Mouse (Mus musculus): ENCODE results near the gene Habp2. TPM values are rescaled to one million over a fixed set of nuclear protein-coding genes. Genes with fewer than 3 reads are reported as not detected.

The Habp2 gene
- polyA plus RNA-seq, 1 experiment = not detected

- Histone ChIP-seq H3K36me3 (ENCODE audit: control insufficient read depth, insufficient read depth, low read length, poor library complexity, severe bottlenecking) (no peaks in the 10 kb centered on the region), H3K4me3 (ENCODE audit: low read depth, low read length) (no peak overlapping the region), H3K27ac (ENCODE audit: insufficient read depth, low read length) (no peak overlapping the region), H3K9me3 (replicated peaks; ENCODE audit: control insufficient read depth, insufficient read depth, low read length, poor library complexity, severe bottlenecking) (no peaks in the 10 kb centered on the region), H3K27me3 (ENCODE audit: control insufficient read depth, insufficient read depth, low read length, poor library complexity, severe bottlenecking) (no peaks in the 10 kb centered on the region), H3K9ac (ENCODE audit: low read depth, poor library complexity, severe bottlenecking) (no peak overlapping the region), H3K4me1 (ENCODE audit: control insufficient read depth, insufficient read depth, low read length) (no peaks in the 10 kb centered on the region)
- TF ChIP-seq POLR2A (IDR thresholded peaks at IDR 0.05; ENCODE audit: insufficient read depth, low read length) (no peak), EP300 (IDR thresholded peaks at IDR 0.05; ENCODE audit: insufficient read depth, low read depth, low read length) (no peak), CTCF (IDR thresholded peaks at IDR 0.05; ENCODE audit: low read depth, low read length) (no peak)
These were observed 1.5 kb downstream of the Habp2 start for GRCm38 (mm10) chr19:56288436-56288835.

DNA sequence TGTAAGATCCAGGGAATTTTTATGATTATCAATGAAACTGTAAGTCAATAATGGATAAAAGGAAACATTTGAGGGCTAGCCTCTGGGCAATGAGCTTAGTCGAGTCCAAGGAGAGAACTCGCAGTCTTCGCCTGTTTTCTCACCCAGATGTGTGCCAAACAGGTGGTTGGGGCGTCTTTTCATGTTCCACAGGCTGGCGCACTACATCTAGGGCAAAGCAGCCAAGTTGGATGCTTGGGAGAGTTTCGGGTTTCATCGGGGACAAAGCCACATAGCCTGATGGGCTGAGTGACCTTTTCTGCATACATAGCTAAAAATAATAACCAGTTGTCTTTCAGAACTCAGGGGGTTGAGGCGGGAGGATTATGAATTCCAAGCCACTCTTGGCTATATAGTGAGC, 2.7 kb downstream of the Habp2 start:
- no peak overlapping the region for H3K9ac ChIP-seq (ENCODE audit: low read depth, poor library complexity, severe bottlenecking)
- H3K4me3 ChIP-seq (ENCODE audit: low read depth, low read length) = no peak overlapping the region
- H3K9me3 ChIP-seq (replicated peaks; ENCODE audit: control insufficient read depth, insufficient read depth, low read length, poor library complexity, severe bottlenecking) = no peaks in the 10 kb centered on the region
- H3K36me3 ChIP-seq (ENCODE audit: control insufficient read depth, insufficient read depth, low read length, poor library complexity, severe bottlenecking) = no peaks in the 10 kb centered on the region
- no peaks in the 10 kb centered on the region for H3K4me1 ChIP-seq (ENCODE audit: control insufficient read depth, insufficient read depth, low read length)
- H3K27me3 ChIP-seq (ENCODE audit: control insufficient read depth, insufficient read depth, low read length, poor library complexity, severe bottlenecking) = no peaks in the 10 kb centered on the region
- no peak for TF ChIP-seq CTCF (IDR thresholded peaks at IDR 0.05; ENCODE audit: low read depth, low read length)
- no peak for TF ChIP-seq EP300 (IDR thresholded peaks at IDR 0.05; ENCODE audit: insufficient read depth, low read depth, low read length)
- no peak for TF ChIP-seq POLR2A (IDR thresholded peaks at IDR 0.05; ENCODE audit: insufficient read depth, low read length)
- H3K27ac ChIP-seq (ENCODE audit: insufficient read depth, low read length) = no peak overlapping the region

GRCm38 (mm10) chr19:56291898-56292297, 5.0 kb downstream of the Habp2 start:
- Histone ChIP-seq H3K9me3 (replicated peaks; ENCODE audit: control insufficient read depth, insufficient read depth, low read length, poor library complexity, severe bottlenecking) (no peaks in the 10 kb centered on the region), H3K4me3 (ENCODE audit: low read depth, low read length) (no peak overlapping the region), H3K9ac (ENCODE audit: low read depth, poor library complexity, severe bottlenecking) (no peak overlapping the region), H3K27ac (ENCODE audit: insufficient read depth, low read length) (no peak overlapping the region), H3K4me1 (ENCODE audit: control insufficient read depth, insufficient read depth, low read length) (no peaks in the 10 kb centered on the region), H3K27me3 (ENCODE audit: control insufficient read depth, insufficient read depth, low read length, poor library complexity, severe bottlenecking) (no peaks in the 10 kb centered on the region), H3K36me3 (ENCODE audit: control insufficient read depth, insufficient read depth, low read length, poor library complexity, severe bottlenecking) (no peaks in the 10 kb centered on the region)
- TF ChIP-seq POLR2A (IDR thresholded peaks at IDR 0.05; ENCODE audit: insufficient read depth, low read length) (no peak), EP300 (IDR thresholded peaks at IDR 0.05; ENCODE audit: insufficient read depth, low read depth, low read length) (no peak), CTCF (IDR thresholded peaks at IDR 0.05; ENCODE audit: low read depth, low read length) (no peak)

- H3K27me3 ChIP-seq (ENCODE audit: control insufficient read depth, insufficient read depth, low read length, poor library complexity, severe bottlenecking) = no peaks in the 10 kb centered on the region
- no peak for TF ChIP-seq POLR2A (IDR thresholded peaks at IDR 0.05; ENCODE audit: insufficient read depth, low read length)
- peak; percentile 11 for TF ChIP-seq CTCF (IDR thresholded peaks at IDR 0.05; ENCODE audit: low read depth, low read length)
- no peaks in the 10 kb centered on the region for H3K36me3 ChIP-seq (ENCODE audit: control insufficient read depth, insufficient read depth, low read length, poor library complexity, severe bottlenecking)
- no peaks in the 10 kb centered on the region for H3K4me1 ChIP-seq (ENCODE audit: control insufficient read depth, insufficient read depth, low read length)
- no peak overlapping the region for H3K27ac ChIP-seq (ENCODE audit: insufficient read depth, low read length)
- no peak overlapping the region for H3K4me3 ChIP-seq (ENCODE audit: low read depth, low read length)
- H3K9ac ChIP-seq (ENCODE audit: low read depth, poor library complexity, severe bottlenecking) = no peak overlapping the region
- no peaks in the 10 kb centered on the region for H3K9me3 ChIP-seq (replicated peaks; ENCODE audit: control insufficient read depth, insufficient read depth, low read length, poor library complexity, severe bottlenecking)
These were observed 5.4 kb downstream of the Habp2 start for GRCm38 (mm10) chr19:56292335-56292734.

GRCm38 (mm10) chr19:56294654-56295399, 7.9 kb downstream of the Habp2 start:
- TF ChIP-seq POLR2A (IDR thresholded peaks at IDR 0.05; ENCODE audit: insufficient read depth, low read length) (no peak), CTCF (IDR thresholded peaks at IDR 0.05; ENCODE audit: low read depth, low read length) (peak; percentile 71), EP300 (IDR thresholded peaks at IDR 0.05; ENCODE audit: insufficient read depth, low read depth, low read length) (no peak)

DNA sequence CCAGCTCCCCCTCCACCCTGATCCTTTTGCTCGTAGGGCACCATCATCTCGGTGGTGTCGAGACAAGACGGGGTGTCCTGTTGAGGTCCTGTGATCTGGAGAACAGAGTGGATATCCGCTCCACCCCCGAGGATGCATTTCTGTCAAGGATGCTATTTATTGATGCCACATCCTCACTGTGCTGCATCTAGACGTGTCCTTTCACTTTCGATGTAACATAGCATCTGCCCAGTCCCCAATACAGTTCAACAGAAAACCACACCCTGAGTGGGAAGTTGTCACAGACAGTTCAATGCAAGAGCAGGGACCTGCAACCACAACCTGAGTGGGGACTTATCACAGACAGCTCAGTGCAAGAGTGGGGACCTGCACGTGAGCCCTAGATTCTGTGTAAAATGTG, 9.7 kb downstream of the Habp2 start:
- H3K27ac ChIP-seq (ENCODE audit: insufficient read depth, low read length) = no peak overlapping the region
- no peak for TF ChIP-seq EP300 (IDR thresholded peaks at IDR 0.05; ENCODE audit: insufficient read depth, low read depth, low read length)
- TF ChIP-seq POLR2A (IDR thresholded peaks at IDR 0.05; ENCODE audit: insufficient read depth, low read length) = no peak
- no peak for TF ChIP-seq CTCF (IDR thresholded peaks at IDR 0.05; ENCODE audit: low read depth, low read length)
- H3K9ac ChIP-seq (ENCODE audit: low read depth, poor library complexity, severe bottlenecking) = no peak overlapping the region

More at GRCm38 (mm10) chr19:56294654-56295399, 7.9 kb downstream of the Habp2 start:
- H3K9ac ChIP-seq (ENCODE audit: low read depth, poor library complexity, severe bottlenecking) = no peak overlapping the region
- H3K4me3 ChIP-seq (ENCODE audit: low read depth, low read length) = no peak overlapping the region
- H3K9me3 ChIP-seq (replicated peaks; ENCODE audit: control insufficient read depth, insufficient read depth, low read length, poor library complexity, severe bottlenecking) = no peaks in the 10 kb centered on the region
- no peaks in the 10 kb centered on the region for H3K27me3 ChIP-seq (ENCODE audit: control insufficient read depth, insufficient read depth, low read length, poor library complexity, severe bottlenecking)
- H3K27ac ChIP-seq (ENCODE audit: insufficient read depth, low read length) = no peak overlapping the region
- H3K36me3 ChIP-seq (ENCODE audit: control insufficient read depth, insufficient read depth, low read length, poor library complexity, severe bottlenecking) = no peaks in the 10 kb centered on the region
- H3K4me1 ChIP-seq (ENCODE audit: control insufficient read depth, insufficient read depth, low read length) = no peaks in the 10 kb centered on the region

More for the DNA sequence above, 9.7 kb downstream of the Habp2 start:
- no peaks in the 10 kb centered on the region for H3K36me3 ChIP-seq (ENCODE audit: control insufficient read depth, insufficient read depth, low read length, poor library complexity, severe bottlenecking)
- no peaks in the 10 kb centered on the region for H3K27me3 ChIP-seq (ENCODE audit: control insufficient read depth, insufficient read depth, low read length, poor library complexity, severe bottlenecking)
- no peaks in the 10 kb centered on the region for H3K9me3 ChIP-seq (replicated peaks; ENCODE audit: control insufficient read depth, insufficient read depth, low read length, poor library complexity, severe bottlenecking)
- no peaks in the 10 kb centered on the region for H3K4me1 ChIP-seq (ENCODE audit: control insufficient read depth, insufficient read depth, low read length)
- no peak overlapping the region for H3K4me3 ChIP-seq (ENCODE audit: low read depth, low read length)
